Mouse (Mus musculus): ENCODE results near the gene Atp8a2.

- TF ChIP-seq POLR2A (IDR thresholded peaks at IDR 0.05; ENCODE audit: insufficient read length, low read depth), result no peak
- no peak for TF ChIP-seq E2F4 (IDR thresholded peaks at IDR 0.05; ENCODE audit: insufficient read depth)
- no peak for TF ChIP-seq MAX (IDR thresholded peaks at IDR 0.05; ENCODE audit: low read depth)
- TF ChIP-seq USF1 (IDR thresholded peaks at IDR 0.05; ENCODE audit: low read depth), result no peak
- peak in 1 of 3 experiments; percentile 58 for TF ChIP-seq MYOD1 (IDR thresholded peaks at IDR 0.05; ENCODE audit: control insufficient read depth in 1 of 3, insufficient read length in 2 of 3, low read depth in 2 of 3)
- TF ChIP-seq TCF3 (IDR thresholded peaks at IDR 0.05; ENCODE audit: insufficient read length, low read depth), result no peak
- TF ChIP-seq POLR2AphosphoS2 (IDR thresholded peaks at IDR 0.05; ENCODE audit: insufficient read length, low read depth), result no peak
- no peak for TF ChIP-seq REST (IDR thresholded peaks at IDR 0.05; ENCODE audit: insufficient read depth, insufficient read length)
These were observed 569.2 kb downstream of the Atp8a2 start for GRCm38 (mm10) chr14:59627823-59628222.

All from myocyte (in vitro differentiated cells).